Mouse (Mus musculus) heart, postnatal 14 days (tissue): Measurements from ENCODE around the gene Wipf2. TPM values are rescaled to one million over a fixed set of nuclear protein-coding genes. Genes with fewer than 3 reads are reported as not detected.
"Not testable (repeated sequence)": the region's sequence is repeated elsewhere in the genome, so short reads cannot be mapped to it uniquely, and the experiment has no call there.

Experiments used
- DNase-seq, 2 experiments: peaks; one replicate each; pipeline ENCODE4 v3.0.0; 2021 to 2022
- intact Hi-C: fragments of 180-260 bp; cut with DNase I; formaldehyde crosslinking; loops from one replicate; pipeline ENCODE4 v1.15.1; 2025
- total RNA-seq, 2 experiments: library from RNA; stranded (reverse); gene quantifications; 2 replicates each; pipeline ENCODE4 v1.2.3; 2021

Gene Wipf2
- total RNA-seq, 2 experiments from 2014 or later = 8.2 to 10.6 TPM

DNA sequence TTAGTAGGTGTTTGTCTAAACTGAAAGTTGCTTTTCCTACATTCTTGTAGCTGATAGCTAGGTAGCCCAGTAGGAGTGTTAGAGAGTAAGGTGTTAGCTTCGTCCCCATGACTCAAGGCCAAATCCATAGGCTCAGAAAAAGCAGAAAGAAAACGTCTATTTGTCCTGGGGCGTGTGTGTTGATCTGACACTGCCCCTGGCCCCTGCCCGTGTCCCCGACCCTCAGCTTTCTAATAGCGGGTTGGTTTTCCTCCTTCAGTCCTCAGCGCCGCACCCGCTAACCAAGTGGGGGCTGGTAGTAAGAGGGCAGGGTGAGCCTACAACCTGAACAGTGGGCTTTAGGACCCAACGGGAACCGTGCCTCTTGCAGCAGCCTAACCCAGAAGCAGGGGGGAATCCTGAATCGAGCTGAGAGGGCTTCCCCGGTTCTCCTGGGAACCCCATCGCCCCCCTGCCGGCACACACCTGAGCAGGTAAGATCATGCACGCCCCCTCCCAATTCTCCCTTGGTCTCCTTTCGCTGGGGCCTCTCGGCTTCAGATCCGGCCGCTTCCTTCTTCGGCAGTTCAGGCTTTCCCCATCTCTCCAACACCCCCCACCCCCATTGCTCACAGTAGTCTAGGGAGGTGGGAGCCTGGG is 64.1 kb downstream of the Wipf2 start, which contains the start of gene Rara:
Gene Rara, plus strand, starts transcription at position 381 of the 639 bp plus-strand sequence.
- intact Hi-C loops = no loop called here
- peak in 1 of 2 experiments; percentile 21 for DNase-seq

GRCm38 (mm10) chr11:98928186-98928893 is 64.9 kb downstream of the Wipf2 start:
- intact Hi-C loops = no loop called here
- peak; percentile 7 to 9 for DNase-seq

DNA sequence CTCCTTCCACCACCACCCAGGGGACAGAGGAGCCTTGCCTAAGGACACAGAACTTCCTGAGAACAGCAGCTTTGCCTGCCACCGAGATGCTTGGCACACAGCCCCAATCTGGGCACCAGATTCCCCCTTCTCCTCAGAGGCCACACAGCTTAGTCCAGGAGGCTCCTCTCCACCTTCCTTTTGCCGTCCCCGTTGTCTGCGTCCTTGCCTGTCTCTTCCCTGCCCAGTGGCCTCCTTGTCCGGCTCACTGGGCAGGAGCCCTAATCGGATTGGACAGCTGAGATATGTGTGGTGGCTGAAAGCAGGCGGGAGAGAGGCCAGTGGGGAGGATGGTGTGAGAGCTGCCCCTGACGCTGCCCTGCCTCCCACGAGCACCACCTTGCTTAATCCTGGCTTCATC is 66.1 kb downstream of the Wipf2 start:
- intact Hi-C loops = no loop called here
- peak; percentile 31 to 41 for DNase-seq

DNA sequence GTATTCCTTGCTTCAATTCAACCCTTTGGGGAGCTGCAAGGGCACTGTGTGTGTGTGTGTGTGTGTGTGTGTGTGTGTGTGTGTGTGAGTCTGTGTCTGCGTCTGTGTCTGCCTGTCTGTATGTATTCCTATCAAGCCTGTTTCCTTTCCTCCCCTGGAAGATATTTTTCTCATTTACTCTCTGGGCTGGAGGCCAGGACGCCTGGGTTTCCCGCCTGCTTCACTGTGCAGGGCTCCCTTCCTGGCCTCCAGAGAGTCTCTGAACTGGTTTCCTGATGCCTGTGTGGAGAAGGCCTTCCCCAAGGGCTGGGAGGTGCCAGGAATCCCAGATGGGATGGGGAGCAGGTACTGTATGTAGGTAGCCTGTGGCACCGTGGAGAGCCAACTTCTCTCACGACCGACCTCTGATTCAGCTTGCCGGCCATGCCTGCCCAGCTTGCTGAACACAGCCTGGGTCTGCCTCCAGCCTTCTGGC is 66.7 kb downstream of the Wipf2 start:
- intact Hi-C loops = no loop called here
- DNase-seq = peak; percentile 44 to 67

GRCm38 (mm10) chr11:98930773-98931512 is 67.5 kb downstream of the Wipf2 start:
- intact Hi-C loops = no loop called here
- peak; percentile 51 to 62 for DNase-seq

- intact Hi-C loops = no loop called here
- DNase-seq = peak; percentile 54 to 70
These were observed 68.3 kb downstream of the Wipf2 start for GRCm38 (mm10) chr11:98931513-98932292.

DNA sequence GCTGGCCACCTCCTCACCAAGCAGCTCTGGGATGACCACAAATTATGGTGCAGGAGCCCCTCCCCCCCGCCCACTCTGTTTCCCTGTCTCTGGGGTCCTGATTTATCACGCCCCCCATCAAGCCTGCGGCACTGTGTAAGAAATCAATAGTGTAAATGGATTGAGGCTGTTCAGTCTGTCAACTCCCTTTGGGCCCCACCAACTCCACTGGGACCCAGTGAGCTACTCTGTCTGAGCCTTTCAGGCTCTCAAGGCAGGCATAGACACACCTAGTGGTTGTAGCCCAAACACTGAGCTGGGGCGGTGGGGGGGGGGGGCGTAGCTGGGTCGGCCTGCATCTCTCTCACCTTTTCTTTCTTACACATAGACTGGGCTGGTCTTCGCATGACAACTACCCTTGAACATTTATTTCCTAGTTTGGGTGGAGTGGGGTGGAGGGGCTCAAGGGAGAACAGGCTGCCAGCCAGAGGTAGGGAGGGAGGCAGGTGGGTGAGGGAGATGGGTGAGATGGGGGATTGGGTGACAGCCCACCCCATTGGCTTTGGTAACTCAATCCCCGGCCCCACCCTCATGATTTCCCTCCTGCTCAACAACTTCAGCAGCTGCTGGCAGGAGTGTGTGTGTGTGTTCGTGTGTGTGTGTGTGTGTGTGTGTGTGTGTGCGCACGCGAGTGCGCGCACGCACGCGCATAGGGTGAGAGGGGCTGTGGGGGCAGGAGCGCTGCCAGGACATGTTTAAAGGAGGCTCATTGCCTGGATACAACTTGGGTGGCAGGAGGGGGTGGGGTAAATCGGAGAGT is 69.1 kb downstream of the Wipf2 start:
- peak; percentile 44 to 56 for DNase-seq
- intact Hi-C loops = no loop called here

- intact Hi-C loops = no loop called here
- peak; percentile 78 to 80 for DNase-seq
These were observed 69.7 kb downstream of the Wipf2 start for GRCm38 (mm10) chr11:98933151-98933550.

DNA sequence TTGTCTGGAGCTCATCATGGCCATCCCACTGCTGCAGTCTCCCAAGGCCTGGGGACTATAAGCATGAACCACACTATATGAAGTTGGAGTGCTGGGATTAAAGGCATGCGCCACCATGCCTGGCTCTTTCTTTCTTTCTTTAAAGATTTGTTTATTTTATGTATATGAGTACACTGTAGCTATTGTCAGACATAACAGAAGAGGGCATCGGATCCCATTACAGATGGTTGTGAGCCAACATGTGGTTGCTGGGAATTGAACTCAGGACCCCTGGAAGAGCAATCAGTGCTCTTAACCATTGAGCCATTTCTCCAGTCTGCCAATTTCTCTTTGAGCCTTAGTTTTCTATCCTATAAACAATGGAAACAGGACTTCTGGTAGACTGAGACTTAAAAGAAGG is 70.4 kb downstream of the Wipf2 start:
- not testable (repeated sequence) for DNase-seq
- intact Hi-C loops = loop anchor here (2.0 kb wide), 1 partner anchor 37 kb away; no protein-coding TSS in a partner anchor

DNA sequence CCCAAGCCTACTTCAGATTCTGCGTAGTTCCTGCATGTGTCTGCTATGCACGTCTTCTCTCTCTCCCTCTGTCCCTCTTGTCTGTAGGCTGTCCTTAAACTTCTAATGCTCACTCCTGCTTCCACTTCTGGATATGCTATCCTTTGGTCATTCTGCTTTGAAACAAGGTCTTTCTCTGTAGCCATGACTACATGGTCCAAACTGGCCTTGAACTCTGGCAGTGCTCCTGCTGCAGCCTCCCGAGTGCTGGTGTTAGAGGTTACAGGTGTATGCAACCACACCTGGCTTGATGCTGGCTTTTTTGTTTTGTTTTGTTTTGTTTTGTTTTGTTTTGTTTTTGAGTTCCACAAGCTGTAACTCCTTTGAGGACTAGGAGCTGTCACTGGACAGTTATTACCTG is 70.9 kb downstream of the Wipf2 start:
- intact Hi-C loops = loop anchor here (2.0 kb wide), 1 partner anchor 36 kb away; no protein-coding TSS in a partner anchor
- DNase-seq = no peak

DNA sequence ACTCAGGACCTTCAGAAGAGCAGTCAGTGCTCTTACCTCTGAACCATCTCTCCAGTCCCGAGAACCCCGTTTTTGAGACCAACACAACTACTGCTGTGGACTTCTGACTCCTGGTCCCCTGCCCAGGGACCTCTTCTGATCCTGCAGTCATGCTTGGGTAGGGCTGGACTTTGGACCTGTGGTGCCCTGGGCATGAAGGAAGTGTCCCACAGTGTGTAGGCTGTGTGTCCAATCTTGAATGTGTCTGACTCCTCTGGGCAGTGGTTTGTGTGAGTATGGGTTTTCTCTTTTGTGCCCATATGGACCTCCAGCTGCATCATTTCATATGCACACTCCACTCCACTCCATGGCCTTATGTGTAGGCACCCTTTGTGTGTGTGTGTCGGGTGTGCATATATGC is 71.7 kb downstream of the Wipf2 start:
- no peak for DNase-seq
- intact Hi-C loops = loop anchor here (2.0 kb wide), 1 partner anchor 36 kb away; no protein-coding TSS in a partner anchor

DNA sequence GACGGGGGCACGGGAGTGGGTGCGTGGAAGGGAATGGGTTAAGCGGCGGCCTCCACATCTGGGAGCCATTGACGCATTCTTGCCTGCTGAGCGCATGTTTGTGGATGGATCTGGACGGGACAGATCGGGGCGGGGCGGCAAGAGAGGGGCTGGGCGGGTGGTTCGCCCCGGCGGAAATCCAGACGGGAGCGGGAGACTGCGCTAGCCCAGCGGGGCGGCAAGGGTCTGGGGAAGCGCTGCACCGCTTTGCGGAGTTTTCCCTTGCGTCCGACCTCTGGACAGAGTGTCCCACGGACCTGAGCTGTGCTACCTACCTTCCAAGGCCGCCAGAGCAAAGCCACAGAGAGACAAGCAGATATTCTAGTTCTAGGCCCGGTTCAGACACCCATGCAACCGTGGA is 72.7 kb downstream of the Wipf2 start:
- DNase-seq = peak; percentile 84 to 87
- intact Hi-C loops = no loop called here

DNA sequence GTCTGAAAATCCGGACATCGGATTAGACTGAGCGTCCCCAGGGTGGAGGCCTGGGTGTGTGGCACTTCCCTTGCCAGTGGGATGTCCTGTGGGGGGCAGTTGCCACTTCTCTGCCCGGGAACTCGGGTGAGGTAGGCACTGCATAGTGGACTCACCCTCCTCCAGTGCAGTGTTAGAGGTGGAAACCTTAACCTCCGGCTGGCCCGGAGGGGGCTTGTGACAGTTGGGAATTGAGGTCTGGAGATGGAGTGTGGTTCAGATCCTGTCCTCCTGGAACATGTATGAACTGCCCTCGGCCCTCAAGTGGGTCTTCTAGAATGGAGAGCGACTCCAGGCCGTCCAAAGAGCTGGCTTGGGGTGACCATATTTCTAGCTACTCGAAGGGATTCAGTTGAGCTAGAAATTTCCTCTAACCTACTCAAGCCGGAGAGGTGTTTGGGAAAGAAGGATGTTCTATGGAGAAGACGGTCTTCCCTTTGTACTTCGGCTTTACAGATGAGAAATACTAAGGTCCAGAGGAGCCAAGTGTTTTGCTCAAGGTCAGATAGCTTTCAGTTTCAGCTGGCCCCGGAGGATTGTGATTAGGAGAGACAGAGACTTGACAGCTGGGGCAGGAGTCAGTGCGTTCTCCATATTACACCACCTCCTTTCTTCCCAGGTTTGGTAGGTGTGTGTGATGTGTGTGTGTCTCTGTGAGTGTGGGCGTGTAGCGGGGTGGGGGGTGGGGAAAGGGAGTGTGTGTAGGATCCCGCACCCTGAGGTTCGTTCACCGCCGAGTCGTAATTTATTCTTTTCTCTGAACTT is 73.4 kb downstream of the Wipf2 start:
- intact Hi-C loops = no loop called here
- peak in 1 of 2 experiments; percentile 50 for DNase-seq

DNA sequence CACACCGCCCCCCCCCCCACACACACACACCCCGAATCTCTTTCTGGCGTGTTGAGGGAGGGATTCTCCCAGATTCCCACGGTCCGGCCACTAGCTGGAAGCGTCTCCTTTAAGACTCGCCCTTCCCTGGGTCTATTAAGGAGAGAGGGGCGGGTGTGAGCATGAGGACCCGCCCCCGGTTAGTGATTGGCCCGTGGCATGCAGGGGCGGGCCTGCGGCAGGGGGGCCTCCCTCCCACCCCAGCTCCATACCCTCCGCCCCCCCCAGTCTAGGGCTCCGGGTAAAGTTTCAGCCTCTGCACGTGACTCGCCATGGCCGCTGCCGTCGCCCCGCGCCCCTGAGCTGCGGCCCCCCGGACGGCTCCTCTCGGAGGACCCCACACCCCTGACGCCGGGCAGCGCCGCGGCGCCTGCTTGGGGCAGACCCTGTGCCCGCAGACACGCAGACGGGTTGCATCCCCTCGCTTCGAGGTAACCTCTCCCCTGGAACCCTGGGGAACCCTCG is 74.0 kb downstream of the Wipf2 start:
- DNase-seq = peak; percentile 91 to 92
- intact Hi-C loops = no loop called here

DNA sequence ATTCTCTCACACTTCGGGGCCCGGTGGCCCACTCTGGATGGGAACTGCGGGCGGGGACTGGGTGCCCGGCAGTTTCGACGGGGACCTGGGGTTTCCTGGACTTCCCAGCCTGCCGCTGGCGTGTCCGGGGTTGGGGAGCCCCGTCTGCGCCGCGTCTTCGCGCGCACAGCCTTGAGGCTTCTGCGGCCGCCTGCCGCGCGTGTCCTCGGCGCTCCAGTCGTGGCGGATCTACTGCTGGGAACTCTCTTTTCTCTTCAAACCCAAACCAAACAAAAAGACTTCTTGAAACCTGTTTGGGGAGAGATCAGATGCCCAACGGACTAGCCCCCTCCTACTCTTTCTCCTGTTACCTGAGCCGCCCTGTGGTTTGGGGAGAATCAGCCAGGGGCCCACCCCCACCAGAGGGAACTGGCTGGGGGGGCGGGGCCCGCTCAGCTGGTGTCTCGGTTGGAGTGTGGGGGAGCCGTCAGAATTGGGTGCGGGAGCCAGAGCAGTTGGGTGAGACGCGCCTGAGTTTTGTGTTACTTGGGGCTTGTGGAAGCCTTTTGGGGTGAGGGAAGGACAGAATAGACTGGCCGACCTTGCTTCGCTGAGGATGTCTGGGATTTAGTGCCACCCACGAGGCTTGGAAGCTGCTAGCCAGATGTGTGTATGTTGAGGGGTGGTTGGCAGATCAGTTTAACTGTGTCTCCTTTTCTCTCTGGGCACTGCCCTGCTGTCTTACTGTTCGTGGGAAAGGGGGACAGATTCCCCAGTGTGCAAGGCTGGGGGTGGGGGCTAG is 74.7 kb downstream of the Wipf2 start:
- peak; percentile 70 to 72 for DNase-seq
- intact Hi-C loops = no loop called here

DNA sequence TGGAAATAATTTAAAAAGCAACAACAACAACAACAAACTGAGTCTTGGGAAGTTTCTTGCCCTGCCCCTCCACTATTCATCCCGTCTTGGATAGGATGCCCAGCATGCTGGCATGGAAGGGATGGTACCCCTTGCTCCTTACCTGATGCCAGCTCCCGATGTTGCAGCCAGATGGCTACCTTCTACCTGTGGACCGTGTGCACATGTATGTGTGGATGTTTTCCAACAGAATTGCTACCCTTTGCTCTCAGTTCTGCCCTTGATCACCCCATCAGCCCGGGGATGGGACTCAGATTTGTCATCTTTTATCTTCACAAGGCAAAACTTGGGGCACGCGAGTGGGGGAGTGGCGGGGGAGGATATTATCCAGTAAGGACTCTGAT is 75.3 kb downstream of the Wipf2 start:
- DNase-seq = no peak
- intact Hi-C loops = no loop called here

- intact Hi-C loops = no loop called here
- no peak for DNase-seq
These were observed 75.9 kb downstream of the Wipf2 start for GRCm38 (mm10) chr11:98939084-98939952.
